Mouse (Mus musculus) retina, postnatal 1 day (tissue): Measurements from ENCODE around the gene Fam149b.
"Not testable (repeated sequence)": the region's sequence is repeated elsewhere in the genome, so short reads cannot be mapped to it uniquely, and the experiment has no call there.

ENCODE experiments used
- DNase-seq: peaks from one replicate; pipeline ENCODE4 v3.0.0-alpha.2; 2012

The Fam149b gene

GRCm38 (mm10) chr14:20347991-20348541 is at the start of gene Fam149b, which contains the start of gene Ecd:
Gene Fam149b (plus strand): TSS chr14:20348162.
Gene Ecd (minus strand): TSS chr14:20348121.
- peak; percentile 99 for DNase-seq

DNA sequence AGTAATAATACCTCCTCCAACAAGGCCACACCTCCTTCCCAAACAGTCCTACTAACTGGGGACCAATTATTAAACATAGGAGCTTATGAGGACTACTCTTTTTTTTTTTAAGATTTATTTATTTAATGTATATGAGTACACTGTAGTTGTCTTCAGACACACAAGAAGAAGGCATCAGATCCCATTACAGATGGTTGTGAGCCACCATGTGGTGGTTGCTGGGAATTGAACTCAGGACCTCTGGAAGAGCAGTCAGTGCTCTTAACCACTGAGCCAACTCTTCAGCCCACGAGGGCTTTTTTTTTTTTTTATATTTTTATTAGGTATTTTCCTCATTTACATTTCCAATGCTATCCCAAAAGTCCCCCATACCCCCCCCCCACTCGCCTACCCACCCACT is 42.9 kb upstream of the Fam149b start:
- not testable (repeated sequence) for DNase-seq

DNA sequence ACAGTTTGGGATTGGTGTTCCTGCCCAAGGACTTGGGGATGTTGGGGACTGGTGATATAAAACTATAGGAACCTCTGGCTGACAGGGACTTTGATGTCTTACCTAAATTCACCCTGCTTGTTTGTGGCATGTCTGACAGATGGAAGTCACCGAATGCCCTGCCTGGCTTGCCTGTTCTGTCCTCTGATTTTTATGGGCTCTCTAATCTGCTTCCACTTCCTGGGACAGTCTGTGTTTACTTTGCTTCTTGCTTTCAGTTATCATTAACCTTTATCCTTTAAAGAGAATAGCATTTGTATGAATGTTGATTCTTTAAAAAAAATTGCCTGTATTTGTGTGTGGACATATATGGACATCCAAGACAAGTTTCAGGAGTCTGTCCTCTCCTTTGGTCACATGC is 32.8 kb upstream of the Fam149b start:
- DNase-seq: no peak

GRCm38 (mm10) chr14:20319420-20319819 is 28.5 kb upstream of the Fam149b start:
- DNase-seq: peak; percentile 55

- DNase-seq: no peak
Measured at GRCm38 (mm10) chr14:20324196-20324595, 23.8 kb upstream of the Fam149b start.

DNA sequence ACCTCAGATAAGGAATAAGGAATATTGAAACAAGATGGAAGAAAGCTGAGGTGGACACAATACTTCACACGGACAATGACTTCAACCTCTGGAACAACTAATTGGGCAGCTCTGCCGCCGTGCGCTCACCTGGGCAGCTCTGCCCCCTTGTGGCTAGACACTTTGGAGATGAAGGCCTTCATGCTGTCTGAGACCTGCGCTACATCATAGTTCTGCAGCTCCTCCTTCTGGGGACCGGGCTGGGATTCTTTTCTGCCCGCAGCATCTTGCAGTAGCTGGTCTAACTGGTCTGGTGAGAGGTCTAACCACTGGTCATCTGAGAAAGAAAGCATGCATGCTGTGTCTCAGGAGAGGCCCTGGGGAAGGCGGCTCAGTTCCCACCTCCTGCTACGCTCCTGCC is 19.5 kb upstream of the Fam149b start:
- no peak for DNase-seq

DNA sequence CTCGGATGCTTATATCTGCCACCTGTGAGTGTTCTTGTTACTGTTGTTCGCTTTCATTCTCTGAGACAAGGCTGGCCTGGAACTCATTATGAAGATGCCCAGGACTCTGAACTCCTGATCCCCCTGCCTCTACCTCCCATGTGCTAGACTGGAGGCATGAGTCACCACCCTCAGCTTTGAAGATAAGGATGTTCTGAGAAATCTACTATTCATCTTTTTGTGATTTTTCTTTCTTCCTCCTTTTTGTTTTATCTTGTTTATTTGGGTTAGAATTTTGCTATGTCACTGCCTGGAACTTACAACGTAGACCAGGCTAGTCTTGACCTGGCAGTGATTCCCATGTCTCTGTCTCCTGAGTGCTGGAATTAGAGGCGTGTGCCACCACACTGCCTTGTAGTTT is 16.6 kb upstream of the Fam149b start:
- DNase-seq: no peak

- no peak for DNase-seq
Measured at GRCm38 (mm10) chr14:20339415-20339814, 8.5 kb upstream of the Fam149b start.

DNA sequence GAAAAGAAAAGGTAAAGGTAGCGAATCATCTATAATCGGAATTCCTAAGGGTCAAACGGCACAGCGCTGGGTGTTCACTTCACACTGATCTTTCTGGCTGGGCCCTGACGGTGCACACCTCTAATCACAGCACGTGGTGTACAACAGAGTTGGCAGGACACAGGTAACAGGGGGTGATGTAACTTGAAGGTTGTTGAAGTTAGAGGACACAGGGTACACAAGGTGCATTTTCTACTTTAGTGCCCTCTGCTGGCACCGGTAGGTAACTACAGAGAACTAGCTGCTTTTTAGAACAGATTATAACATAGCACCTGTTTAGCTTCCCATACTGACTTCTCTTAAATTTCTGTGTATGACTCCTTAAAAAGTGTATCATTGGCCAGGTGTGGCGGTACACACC is 7.8 kb upstream of the Fam149b start:
- DNase-seq: peak; percentile 34

DNA sequence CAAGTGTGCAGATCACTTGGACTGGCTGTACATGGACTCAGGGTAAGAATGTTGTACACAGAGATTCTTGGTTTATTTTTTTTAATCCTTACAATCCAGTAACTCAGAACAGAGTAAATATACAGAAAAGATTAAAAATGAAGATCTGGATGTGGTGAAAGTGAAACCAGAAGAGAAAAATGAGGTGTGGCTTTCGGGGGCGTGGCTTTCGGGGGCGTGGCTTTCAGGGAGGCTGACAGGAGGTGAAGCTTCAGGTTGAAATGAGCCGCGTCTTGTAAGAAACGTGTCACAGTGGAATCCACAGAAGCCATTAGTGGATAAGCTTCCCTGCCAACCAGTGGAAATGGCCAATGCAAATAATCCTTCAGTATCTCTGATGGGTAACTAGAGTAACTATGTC is 7.1 kb upstream of the Fam149b start:
- no peak for DNase-seq

DNA sequence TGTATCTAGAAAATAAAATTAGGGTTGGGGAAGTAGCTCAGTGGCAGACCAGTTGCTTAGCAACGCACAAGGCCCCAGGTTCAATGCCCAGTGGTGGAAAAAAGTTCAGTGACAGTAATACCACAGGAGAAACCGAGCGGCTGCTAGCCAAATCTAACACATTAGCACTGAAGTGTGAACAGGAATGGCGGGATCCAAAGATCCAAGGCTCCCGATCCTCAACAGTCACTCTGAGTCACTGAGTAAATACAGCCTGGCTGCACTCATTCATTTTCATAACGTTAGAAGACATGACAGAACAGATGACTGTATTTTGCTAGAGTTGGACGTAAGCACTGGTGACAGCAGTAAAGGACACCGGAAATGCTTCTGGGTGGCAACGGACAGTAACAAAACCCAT is 2.1 kb upstream of the Fam149b start:
- DNase-seq: no peak

GRCm38 (mm10) chr14:20347441-20347990 is 446 bp upstream of the Fam149b start:
- no peak for DNase-seq

- no peak for DNase-seq
Measured at GRCm38 (mm10) chr14:20363230-20363629, 15.3 kb downstream of the Fam149b start.

GRCm38 (mm10) chr14:20368271-20368670 is 20.3 kb downstream of the Fam149b start:
- DNase-seq: peak; percentile 10

DNA sequence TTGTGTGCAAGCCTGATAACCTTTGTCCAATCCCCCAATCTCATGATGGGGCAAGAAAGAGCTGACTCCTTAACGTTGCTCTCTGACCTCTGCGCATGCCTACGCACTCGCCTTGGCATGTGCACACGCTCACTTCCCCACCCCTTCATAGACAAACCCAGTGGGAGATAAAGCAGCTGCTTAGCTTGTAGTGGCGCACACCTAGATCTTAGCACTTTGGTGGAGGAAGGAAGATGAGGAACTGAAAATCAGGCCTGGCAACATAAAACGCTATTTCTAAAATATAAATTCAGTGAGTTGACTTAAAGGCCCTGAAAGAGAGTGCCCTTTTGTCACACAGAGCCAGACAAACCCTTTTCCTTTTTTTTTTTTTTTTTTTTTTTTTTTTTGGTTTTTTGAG is 22.8 kb downstream of the Fam149b start:
- no peak for DNase-seq

GRCm38 (mm10) chr14:20371854-20372253 is 23.9 kb downstream of the Fam149b start:
- no peak for DNase-seq

- no peak for DNase-seq
Measured at GRCm38 (mm10) chr14:20377112-20377521, 29.2 kb downstream of the Fam149b start.

DNA sequence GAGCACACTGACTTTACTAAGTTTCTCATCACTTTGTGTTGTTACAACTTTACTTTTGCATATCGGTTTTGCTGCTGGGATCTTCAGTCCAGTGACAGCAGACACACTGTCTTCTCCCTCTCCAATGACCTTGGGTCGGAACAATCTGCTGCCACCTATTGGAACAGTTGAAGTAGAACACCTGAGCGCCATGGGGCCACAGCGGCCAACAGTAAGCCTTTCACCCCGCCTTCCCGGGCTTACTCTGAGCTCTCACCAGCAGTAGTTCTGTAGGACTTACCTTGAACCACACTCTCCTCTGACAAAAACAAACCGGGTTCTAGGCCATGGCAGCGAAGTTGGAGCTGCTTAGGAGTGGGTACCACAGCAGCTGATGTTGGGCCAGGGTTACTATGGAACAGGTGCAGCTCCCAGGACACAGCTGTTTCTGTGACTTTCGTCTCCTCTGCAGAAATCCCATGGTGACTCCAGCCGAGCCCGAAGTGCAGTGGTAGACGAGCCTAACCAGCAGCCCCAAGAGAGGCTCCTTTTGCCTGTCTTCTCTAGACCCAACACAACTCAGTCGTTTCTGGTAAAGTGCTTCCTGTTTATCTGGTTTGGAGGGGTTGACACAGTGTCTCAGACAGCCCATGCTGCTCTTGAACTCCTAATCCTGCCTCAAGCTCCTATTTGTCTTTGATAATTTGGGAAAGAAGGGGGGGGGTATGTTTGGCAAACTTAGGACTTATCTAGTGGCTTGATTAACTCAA is 30.5 kb downstream of the Fam149b start:
- peak; percentile 68 for DNase-seq

DNA sequence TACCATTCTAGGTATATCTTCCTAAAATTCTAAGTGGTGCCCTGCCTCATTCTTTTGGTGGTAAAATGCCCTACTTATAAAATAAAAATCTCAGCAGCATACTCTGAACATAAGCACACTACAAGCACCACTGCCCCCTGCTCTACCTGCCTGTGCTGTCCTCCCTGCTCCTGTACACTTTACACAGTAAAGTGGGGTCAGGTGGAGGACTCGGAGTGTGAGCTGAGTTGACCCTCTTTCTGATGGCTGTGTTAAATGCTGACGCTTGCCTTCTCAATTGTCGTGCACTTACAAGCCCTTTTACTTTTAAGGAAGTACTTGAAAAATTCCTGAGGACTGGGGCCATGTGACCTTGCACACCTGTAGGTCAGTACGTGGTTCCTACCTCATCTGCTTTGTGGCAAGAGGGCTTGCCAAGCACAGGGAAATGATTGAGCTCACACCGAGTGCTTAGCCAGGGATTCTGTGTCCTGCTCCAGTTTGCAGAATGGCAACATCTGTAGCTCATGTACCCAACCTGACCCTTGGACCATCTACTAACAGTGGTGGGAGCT is 31.2 kb downstream of the Fam149b start:
- DNase-seq: no peak

GRCm38 (mm10) chr14:20379753-20380430 is 31.9 kb downstream of the Fam149b start:
- no peak for DNase-seq

DNA sequence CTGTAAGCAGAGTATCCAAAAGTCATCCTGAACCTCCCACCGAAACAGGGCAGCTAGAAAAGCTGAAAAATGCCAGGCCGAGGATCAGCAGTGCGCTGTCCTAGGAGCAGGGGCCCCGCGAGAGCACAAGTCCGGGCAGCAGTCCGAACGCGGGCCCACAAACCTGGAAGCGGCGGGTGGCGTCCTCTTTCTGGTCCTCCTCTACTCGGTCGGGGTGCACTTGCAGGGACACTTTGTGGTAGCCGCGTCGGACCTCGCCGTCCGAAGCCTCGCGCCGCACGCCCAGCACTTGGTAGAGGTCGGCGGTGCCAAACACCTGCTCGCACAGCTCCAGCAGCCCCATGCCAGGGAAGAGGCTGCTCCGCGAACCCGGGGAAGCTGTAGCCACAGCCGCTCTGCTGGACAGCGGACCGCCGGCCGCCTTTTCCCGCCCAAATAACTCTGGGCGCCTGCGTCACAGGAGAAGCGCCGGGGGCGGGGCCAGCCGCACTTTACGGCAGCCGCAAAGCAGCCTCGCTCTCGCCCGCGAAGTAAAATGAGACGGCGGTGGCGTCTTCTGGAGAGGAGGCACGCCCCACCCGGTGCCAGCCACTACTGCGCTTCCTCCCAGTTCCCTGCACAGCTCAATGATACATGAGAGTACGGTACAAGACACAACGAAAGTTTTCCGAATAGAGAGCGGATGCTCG is 40.6 kb downstream of the Fam149b start, which contains the start of gene Dnajc9:
Dnajc9 (minus strand) TSS at position 470 of the 689 bp plus-strand sequence.
- DNase-seq: peak; percentile 95

- DNase-seq: no peak
Measured at GRCm38 (mm10) chr14:20389446-20390079, 41.6 kb downstream of the Fam149b start.
